Mouse (Mus musculus): ENCODE data around the gene Arrdc2. TPM values are rescaled to one million over a fixed set of nuclear protein-coding genes. Genes with fewer than 3 reads are reported as not detected.
A peak's percentile ranks its signal among the peaks of the same experiment; 100 is the strongest.

Arrdc2 gene
- total RNA-seq, 1 experiment = 11.4 TPM

DNA sequence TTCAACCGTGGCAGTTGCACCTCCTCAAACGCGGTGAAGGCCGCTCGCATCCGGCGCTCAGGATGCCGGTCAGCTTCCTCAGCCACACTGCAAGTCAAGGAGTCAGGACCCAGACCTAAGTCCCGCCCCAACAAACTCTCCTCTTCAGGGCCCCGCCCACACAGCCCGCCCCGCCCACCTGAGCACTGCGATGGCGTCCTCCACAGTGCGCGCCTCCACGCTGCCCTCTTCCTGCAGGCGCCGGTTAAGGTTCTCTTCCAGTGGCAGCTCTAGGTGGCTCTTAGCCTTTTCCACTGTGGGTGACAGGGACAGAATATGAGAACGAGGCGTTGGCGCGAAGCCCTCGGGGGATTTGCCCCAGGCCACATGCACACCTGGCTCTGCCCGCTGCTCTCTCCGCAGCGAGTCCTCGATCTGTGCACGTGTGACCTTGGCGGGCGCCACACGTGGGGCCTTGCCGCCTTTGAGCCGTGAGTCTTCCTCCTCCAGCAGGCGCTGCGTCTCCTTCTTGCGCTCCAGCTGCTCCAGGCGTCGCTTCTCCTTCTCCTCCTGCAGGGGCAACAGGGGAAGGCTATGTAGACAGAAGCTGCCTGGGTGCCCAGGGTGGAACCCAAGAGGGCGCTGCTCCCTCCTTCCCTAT lies 29.2 kb upstream of the Arrdc2 start:
- in situ Hi-C loops (cut with MboI; ENCODE audit: low sequenced_read_pairs in 2 of 2, unreplicated experiment in 2 of 2) = no loop called here
- peak overlapping the region; percentile 59; the same call in 1 of the 2 replicates for H3K9ac ChIP-seq (ENCODE audit: insufficient read depth, low read depth, low read length, poor library complexity, severe bottlenecking)
- DNase-seq (ENCODE audit: low read depth, low spot score) = no peak
- peaks cover 7% of the 10 kb centered on the region; the same call in 1 of the 2 replicates for H3K36me3 ChIP-seq (ENCODE audit: control insufficient read depth, insufficient read depth, low read length, poor library complexity, severe bottlenecking)
- 0 out of 2 replicates have a peak overlapping the region, but pooled peaks have one; percentile 0 for H3K27ac ChIP-seq (ENCODE audit: insufficient read depth, low read depth, low read length, poor library complexity, severe bottlenecking)
- no peaks in the 10 kb centered on the region for H3K9me3 ChIP-seq (ENCODE audit: control insufficient read depth, insufficient read depth, low read depth, low read length)
- peaks cover 0 to 28% of the 10 kb centered on the region in 2 experiments; a peak in 3 of 4 replicates for H3K4me1 ChIP-seq (ENCODE audit: control insufficient read depth in 2 of 2, insufficient read depth in 2 of 2, low read length in 2 of 2, poor library complexity in 1 of 2)
- H3K4me3 ChIP-seq (ENCODE audit: insufficient read depth in 1 of 2, low read depth in 1 of 2, low read length in 2 of 2, poor library complexity in 1 of 2, severe bottlenecking in 1 of 2) = peak overlapping the region; percentile 52 to 58
- TF ChIP-seq ZC3H11A (IDR thresholded peaks at IDR 0.05; ENCODE audit: borderline replicate concordance, low read depth, low read length) (no peak), HCFC1 (IDR thresholded peaks at IDR 0.05; ENCODE audit: borderline replicate concordance, insufficient read depth, low read length) (no peak), MAFK (IDR thresholded peaks at IDR 0.05; ENCODE audit: insufficient read depth, low read depth, low read length) (no peak), CHD2 (IDR thresholded peaks at IDR 0.05; ENCODE audit: low read depth, low read length) (no peak), ZNF384 (IDR thresholded peaks at IDR 0.05; ENCODE audit: low read depth, low read length) (no peak)

DNA sequence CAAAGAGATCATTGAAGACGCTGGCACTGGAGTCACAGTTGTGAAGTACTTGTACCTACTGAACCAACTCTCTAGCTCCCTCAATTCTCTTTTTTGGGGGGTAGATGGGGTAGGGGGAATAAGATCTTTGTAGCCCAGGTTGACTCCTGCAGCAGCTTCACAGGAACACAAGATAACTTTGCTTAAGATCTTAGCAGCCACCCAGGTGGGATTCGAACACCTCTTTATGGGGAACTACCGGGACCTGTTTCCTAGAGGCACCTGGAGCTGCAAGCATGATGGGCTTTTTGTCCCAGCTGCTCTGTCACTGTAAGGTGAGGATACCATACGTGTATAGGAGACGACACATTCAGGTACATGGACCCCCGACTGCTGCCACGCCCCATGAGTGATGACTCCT lies 27.0 kb upstream of the Arrdc2 start:
- Histone ChIP-seq H3K4me1 (ENCODE audit: control insufficient read depth in 2 of 2, insufficient read depth in 2 of 2, low read length in 2 of 2, poor library complexity in 1 of 2) (peaks cover 2 to 37% of the 10 kb centered on the region in 2 experiments), H3K4me3 (ENCODE audit: insufficient read depth in 1 of 2, low read depth in 1 of 2, low read length in 2 of 2, poor library complexity in 1 of 2, severe bottlenecking in 1 of 2) (no peak overlapping the region), H3K9ac (ENCODE audit: insufficient read depth, low read depth, low read length, poor library complexity, severe bottlenecking) (no peak overlapping the region), H3K9me3 (ENCODE audit: control insufficient read depth, insufficient read depth, low read depth, low read length) (no peaks in the 10 kb centered on the region), H3K27ac (ENCODE audit: insufficient read depth, low read depth, low read length, poor library complexity, severe bottlenecking) (no peak overlapping the region; the same call in 1 of the 2 replicates), H3K36me3 (ENCODE audit: control insufficient read depth, insufficient read depth, low read length, poor library complexity, severe bottlenecking) (peaks cover 7% of the 10 kb centered on the region; the same call in 1 of the 2 replicates)
- TF ChIP-seq MAFK (IDR thresholded peaks at IDR 0.05; ENCODE audit: insufficient read depth, low read depth, low read length) = no peak
- no peak for TF ChIP-seq CHD2 (IDR thresholded peaks at IDR 0.05; ENCODE audit: low read depth, low read length)
- TF ChIP-seq ZNF384 (IDR thresholded peaks at IDR 0.05; ENCODE audit: low read depth, low read length) = no peak
- TF ChIP-seq ZC3H11A (IDR thresholded peaks at IDR 0.05; ENCODE audit: borderline replicate concordance, low read depth, low read length) = no peak
- no peak for TF ChIP-seq HCFC1 (IDR thresholded peaks at IDR 0.05; ENCODE audit: borderline replicate concordance, insufficient read depth, low read length)
- no peak for DNase-seq (ENCODE audit: low read depth, low spot score)
- in situ Hi-C loops (cut with MboI; ENCODE audit: low sequenced_read_pairs in 2 of 2, unreplicated experiment in 2 of 2) = no loop called here

DNA sequence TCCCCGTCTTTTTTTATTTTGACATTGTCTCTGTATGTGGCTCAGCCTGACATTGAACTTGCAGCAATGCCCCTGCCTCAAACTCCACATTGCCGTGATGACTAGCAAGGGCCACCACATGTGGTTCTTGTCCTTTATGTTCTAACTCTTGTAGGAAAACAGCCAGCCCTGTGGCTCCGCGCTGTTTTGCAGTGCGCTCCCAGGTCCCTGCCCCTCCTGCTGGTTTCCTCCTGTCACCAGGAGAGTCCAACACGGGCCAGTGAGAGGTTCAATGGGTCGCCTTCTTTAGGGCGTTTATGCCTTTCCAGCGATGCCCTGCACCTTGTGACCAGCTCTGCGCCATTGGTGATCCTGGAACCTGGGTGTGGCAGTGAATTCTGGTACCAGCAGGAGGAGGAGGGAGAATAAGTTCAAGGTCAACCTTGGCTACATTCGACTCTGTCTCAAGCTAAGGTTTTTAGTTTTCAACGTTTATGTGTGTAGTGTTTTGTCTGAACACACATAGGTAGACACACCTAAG lies 26.5 kb upstream of the Arrdc2 start:
- Histone ChIP-seq H3K27ac (ENCODE audit: insufficient read depth, low read depth, low read length, poor library complexity, severe bottlenecking) (peak overlapping the region; percentile 16; the same call in 1 of the 2 replicates), H3K9ac (ENCODE audit: insufficient read depth, low read depth, low read length, poor library complexity, severe bottlenecking) (peak overlapping the region; percentile 46; the same call in 1 of the 2 replicates)

DNA sequence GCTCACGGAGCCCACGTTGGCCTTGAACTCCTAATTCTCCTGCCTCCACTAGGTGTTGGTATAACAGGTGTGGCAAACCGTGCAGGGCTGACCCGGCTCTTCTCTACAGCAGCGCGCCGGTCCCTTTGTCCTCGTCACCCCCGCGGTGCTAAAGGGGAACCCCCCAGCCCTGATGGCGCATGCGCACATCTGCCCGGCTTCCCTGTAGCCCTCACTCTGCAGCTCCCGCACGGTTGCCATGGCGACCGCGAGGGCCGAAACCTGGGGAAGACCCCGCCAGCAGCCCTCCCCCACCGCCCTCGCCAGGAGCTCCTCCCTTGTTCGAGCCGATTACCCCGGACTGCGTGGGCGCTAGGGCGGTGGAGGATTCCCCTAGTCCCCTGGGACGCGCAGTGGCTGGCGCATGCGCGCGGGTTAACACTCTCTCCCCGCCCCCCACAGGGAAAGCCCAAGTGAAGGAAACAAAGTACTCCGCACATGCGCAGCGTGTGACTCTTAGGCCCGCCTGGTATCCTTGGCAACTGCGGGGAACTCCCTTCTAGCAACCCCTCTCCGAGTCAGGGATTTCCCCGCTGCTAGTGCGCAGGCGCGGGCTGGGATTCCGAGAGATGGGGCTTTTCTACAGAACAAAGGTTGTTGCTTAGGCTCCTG lies 26.0 kb upstream of the Arrdc2 start:
- peak overlapping the region; percentile 55 to 71 for H3K4me3 ChIP-seq (ENCODE audit: insufficient read depth in 1 of 2, low read depth in 1 of 2, low read length in 2 of 2, poor library complexity in 1 of 2, severe bottlenecking in 1 of 2)
- in situ Hi-C loops (cut with MboI; ENCODE audit: low sequenced_read_pairs in 2 of 2, unreplicated experiment in 2 of 2) = no loop called here
- H3K36me3 ChIP-seq (ENCODE audit: control insufficient read depth, insufficient read depth, low read length, poor library complexity, severe bottlenecking) = peaks cover 7% of the 10 kb centered on the region; the same call in 1 of the 2 replicates
- H3K9me3 ChIP-seq (ENCODE audit: control insufficient read depth, insufficient read depth, low read depth, low read length) = no peaks in the 10 kb centered on the region
- H3K4me1 ChIP-seq (ENCODE audit: control insufficient read depth in 2 of 2, insufficient read depth in 2 of 2, low read length in 2 of 2, poor library complexity in 1 of 2) = peaks cover 2 to 37% of the 10 kb centered on the region in 2 experiments
- DNase-seq (ENCODE audit: low read depth, low spot score) = peak; percentile 100
- H3K27ac ChIP-seq (ENCODE audit: insufficient read depth, low read depth, low read length, poor library complexity, severe bottlenecking) = peak overlapping the region; percentile 54
- TF ChIP-seq HCFC1 (IDR thresholded peaks at IDR 0.05; ENCODE audit: borderline replicate concordance, insufficient read depth, low read length) = no peak
- TF ChIP-seq ZNF384 (IDR thresholded peaks at IDR 0.05; ENCODE audit: low read depth, low read length) = peak; percentile 64
- peak overlapping the region; percentile 74 for H3K9ac ChIP-seq (ENCODE audit: insufficient read depth, low read depth, low read length, poor library complexity, severe bottlenecking)

More for the DNA sequence above, 26.5 kb upstream of the Arrdc2 start:
- DNase-seq (ENCODE audit: low read depth, low spot score) = no peak
- TF ChIP-seq HCFC1 (IDR thresholded peaks at IDR 0.05; ENCODE audit: borderline replicate concordance, insufficient read depth, low read length) = no peak
- no peak for TF ChIP-seq MAFK (IDR thresholded peaks at IDR 0.05; ENCODE audit: insufficient read depth, low read depth, low read length)
- TF ChIP-seq ZNF384 (IDR thresholded peaks at IDR 0.05; ENCODE audit: low read depth, low read length) = no peak
- no peak for TF ChIP-seq ZC3H11A (IDR thresholded peaks at IDR 0.05; ENCODE audit: borderline replicate concordance, low read depth, low read length)
- no peak for TF ChIP-seq CHD2 (IDR thresholded peaks at IDR 0.05; ENCODE audit: low read depth, low read length)
- Histone ChIP-seq H3K4me3 (ENCODE audit: insufficient read depth in 1 of 2, low read depth in 1 of 2, low read length in 2 of 2, poor library complexity in 1 of 2, severe bottlenecking in 1 of 2) (peak overlapping the region; percentile 36 to 37; a peak in 3 of 4 replicates), H3K9me3 (ENCODE audit: control insufficient read depth, insufficient read depth, low read depth, low read length) (no peaks in the 10 kb centered on the region), H3K36me3 (ENCODE audit: control insufficient read depth, insufficient read depth, low read length, poor library complexity, severe bottlenecking) (peaks cover 7% of the 10 kb centered on the region; the same call in 1 of the 2 replicates), H3K4me1 (ENCODE audit: control insufficient read depth in 2 of 2, insufficient read depth in 2 of 2, low read length in 2 of 2, poor library complexity in 1 of 2) (peaks cover 2 to 38% of the 10 kb centered on the region in 2 experiments)
- in situ Hi-C loops (cut with MboI; ENCODE audit: low sequenced_read_pairs in 2 of 2, unreplicated experiment in 2 of 2) = no loop called here

Data from ES-E14 (cell line).